Mouse (Mus musculus) kidney, adult 2 months (tissue): Measurements from ENCODE around the gene Zfp710. TPM values are rescaled to one million over a fixed set of nuclear protein-coding genes. Genes with fewer than 3 reads are reported as not detected.
A peak's percentile ranks its signal among the peaks of the same experiment; 100 is the strongest.
"Not testable (repeated sequence)": the region's sequence is repeated elsewhere in the genome, so short reads cannot be mapped to it uniquely, and the experiment has no call there.

Source experiments
- DNase-seq: peaks from one replicate; pipeline ENCODE4 v3.0.0; 2021
- H3K27ac ChIP-seq: fragments of 200-500 bp; 2 replicates; pipeline ENCODE4 v1.5.1; 2012; ENCODE audit warnings: low read depth, low read length, control low read depth, inconsistent platforms; ENCODE audit not compliant: insufficient read depth
- H3K27me3 ChIP-seq: fragments of 200-500 bp; replicated peaks from 2 replicates; pipeline ENCODE4 v1.6.1; 2012; ENCODE audit warnings: mild to moderate bottlenecking, moderate library complexity, low read length, inconsistent platforms; ENCODE audit not compliant: control insufficient read depth, insufficient read depth
- H3K36me3 ChIP-seq: fragments of 200-500 bp; 2 replicates; pipeline ENCODE4 v1.6.1; 2012; ENCODE audit warnings: mild to moderate bottlenecking, moderate library complexity, low read length, inconsistent platforms; ENCODE audit not compliant: control insufficient read depth, insufficient read depth
- H3K4me1 ChIP-seq: fragments of 200-500 bp; 2 replicates; pipeline ENCODE4 v1.6.1; 2011; ENCODE audit warnings: low read length; ENCODE audit not compliant: control insufficient read depth, insufficient read depth
- H3K4me3 ChIP-seq: fragments of 200-500 bp; 2 replicates; pipeline ENCODE4 v1.5.1; 2011; ENCODE audit warnings: mild to moderate bottlenecking, low read depth, low read length, control low read depth; ENCODE audit not compliant: insufficient read depth
- CTCF ChIP-seq: fragments of 200-500 bp; conservative IDR thresholded peaks from 2 replicates; pipeline ENCODE4 v1.5.1; 2011; ENCODE audit warnings: low read depth, mild to moderate bottlenecking, control low read depth, low read length, moderate library complexity, mixed read lengths; ENCODE audit not compliant: insufficient read depth, insufficient read length
- POLR2A ChIP-seq: fragments of 200-500 bp; IDR thresholded peaks from one replicate; pipeline ENCODE4 v1.6.1; 2011; ENCODE audit warnings: low read depth, low read length, control low read depth
- WGBS: fragments of 180-500 bp; shearing (Covaris S2); methylation state at CpG from one replicate; pipeline ENCODE4 v1.1.7; 2018; 5-methylcytosine and 5-hydroxymethylcytosine counted together
- polyA plus RNA-seq: library from polyadenylated mRNA; depleted of rRNA; stranded (reverse); fragments of >200 nt; gene quantifications from 2 replicates; pipeline ENCODE4 v1.2.3, GENCODE M21; 2012; rRNA removed

The Zfp710 gene
- 22.6 and 26.4 TPM in 2 replicates for polyA plus RNA-seq

DNA sequence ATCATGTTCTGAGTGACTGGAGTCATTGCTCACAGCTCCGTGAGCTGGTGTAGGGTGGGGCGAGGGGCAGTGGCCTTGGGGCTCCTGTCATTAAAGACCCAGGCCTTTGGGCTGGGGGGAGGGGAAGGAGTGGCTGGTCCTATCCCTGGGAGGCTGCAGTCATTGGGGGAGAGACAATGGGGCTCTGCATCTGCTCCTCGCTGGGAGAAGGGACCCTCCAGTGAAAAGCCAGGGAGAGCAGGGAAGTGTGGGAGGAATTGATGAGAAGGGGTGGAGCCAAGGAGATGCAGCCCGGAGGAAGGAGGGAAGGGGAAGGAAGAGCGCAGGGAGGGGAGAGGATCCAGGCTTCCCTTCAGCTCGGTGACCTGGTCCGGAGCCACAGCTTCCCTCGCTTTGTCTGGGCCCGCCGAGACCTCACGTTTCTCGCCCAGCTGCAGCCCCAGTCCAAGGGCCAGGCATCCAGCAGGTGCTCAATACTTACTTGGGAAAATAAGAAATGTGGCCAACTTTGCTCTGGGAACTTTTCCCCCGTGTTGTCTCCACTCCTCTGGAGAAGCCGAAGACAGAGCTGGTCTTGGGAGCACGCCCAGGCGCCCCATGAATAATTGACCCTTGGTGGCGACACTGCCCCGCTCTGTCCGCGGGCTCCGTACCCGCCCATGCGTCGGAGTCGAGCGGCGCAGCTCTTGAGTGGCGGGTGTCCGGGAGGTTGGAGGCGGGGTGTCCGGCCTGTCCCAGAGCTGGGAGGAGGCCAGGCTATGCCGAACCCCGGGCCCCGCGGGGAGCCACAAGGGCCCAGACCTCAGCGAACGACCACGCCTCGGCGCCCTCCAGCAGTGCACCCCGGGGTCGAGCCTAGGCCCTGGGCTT, at the start of gene Zfp710:
Zfp710 (plus strand) TSS at position 294 of the 870 bp plus-strand sequence.
- H3K4me1 ChIP-seq = peaks cover 9% of the 10 kb centered on the region; the same call in 1 of the 2 replicates
- peak within 1 kb of the TSS; percentile 92 for H3K27ac ChIP-seq
- H3K36me3 ChIP-seq = no peaks in the 10 kb centered on the region
- peak within 1 kb of the TSS; percentile 78 for H3K4me3 ChIP-seq
- peak; percentile 30 for TF ChIP-seq POLR2A
- TF ChIP-seq CTCF = peak; percentile 38
- WGBS = 4% methylated on average over 42 of the region's 42 CpGs
- peak; percentile 96 for DNase-seq
- H3K27me3 ChIP-seq = no peaks in the 10 kb centered on the region

DNA sequence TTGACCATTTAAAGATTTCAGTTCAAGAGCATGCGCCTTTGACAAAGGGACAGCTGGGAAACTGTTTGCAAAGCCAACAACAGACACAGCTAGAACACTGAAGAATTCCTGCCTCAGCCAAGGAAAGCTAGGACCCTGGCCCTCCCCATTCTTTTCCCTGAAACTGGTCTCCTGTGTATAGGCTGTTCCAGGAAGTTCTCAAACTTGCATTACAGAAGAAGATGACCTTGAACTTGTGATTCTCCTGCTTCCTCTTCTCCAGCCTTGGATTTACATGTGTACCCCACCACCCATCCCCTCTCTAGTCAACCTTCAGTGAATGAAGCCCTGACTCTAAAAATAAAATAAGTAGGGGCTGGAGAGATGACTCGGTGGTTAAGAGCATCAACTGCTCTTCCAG, 49.3 kb upstream of the Zfp710 start:
- H3K36me3 ChIP-seq = no peaks in the 10 kb centered on the region
- 86% methylated on average over 2 of the region's 2 CpGs for WGBS
- no peak overlapping the region for H3K27ac ChIP-seq
- H3K27me3 ChIP-seq = no peaks in the 10 kb centered on the region
- no peak for DNase-seq
- no peak overlapping the region for H3K4me3 ChIP-seq
- H3K4me1 ChIP-seq = no peaks in the 10 kb centered on the region
- TF ChIP-seq CTCF = no peak

DNA sequence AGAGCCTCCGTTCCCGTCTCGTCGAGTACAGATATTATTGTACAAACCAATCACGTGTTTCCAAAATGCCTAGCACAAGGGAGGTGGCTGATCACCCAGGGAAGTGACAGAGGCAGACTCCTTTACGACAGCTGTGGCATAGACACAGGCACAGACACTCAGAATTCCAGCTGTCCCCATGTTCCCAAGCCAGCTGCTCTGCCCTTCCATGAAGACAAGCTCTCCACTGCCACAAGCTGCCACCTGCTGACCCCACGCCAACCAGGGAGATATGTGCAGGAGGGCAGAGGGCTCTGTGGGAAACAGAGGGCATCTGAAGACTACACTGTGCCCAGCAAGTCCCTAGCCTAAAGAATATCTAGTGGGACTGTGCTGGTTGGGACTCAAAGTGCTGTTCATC, 37.9 kb upstream of the Zfp710 start:
- TF ChIP-seq CTCF (no peak), POLR2A (no peak)
- Histone ChIP-seq H3K27me3 (no peaks in the 10 kb centered on the region), H3K4me3 (no peak overlapping the region), H3K4me1 (no peaks in the 10 kb centered on the region), H3K36me3 (no peaks in the 10 kb centered on the region), H3K27ac (no peak overlapping the region)
- DNase-seq = no peak
- WGBS = 87% methylated on average over 7 of the region's 7 CpGs

DNA sequence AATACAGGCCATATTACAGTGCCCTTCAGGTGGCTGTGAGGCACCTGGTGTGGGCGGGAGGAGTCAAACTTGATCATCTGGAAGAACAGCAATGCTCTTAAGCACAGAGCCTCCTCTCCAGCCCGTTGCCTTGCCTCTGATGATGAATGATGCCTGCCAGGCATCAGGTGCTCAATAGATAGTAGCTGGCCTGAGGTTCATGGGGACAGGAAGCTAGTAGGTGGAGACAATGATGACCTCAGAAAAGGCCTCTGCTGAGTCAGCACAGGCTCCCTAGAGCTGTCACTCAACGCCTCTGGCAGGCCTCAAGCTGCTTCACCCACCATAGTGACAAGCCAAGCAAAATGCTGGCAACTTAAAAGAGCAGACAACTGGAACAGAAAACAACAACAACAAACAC, 36.9 kb upstream of the Zfp710 start:
- no peaks in the 10 kb centered on the region for H3K4me1 ChIP-seq
- no peak for DNase-seq
- H3K27ac ChIP-seq = no peak overlapping the region
- WGBS = 65% methylated on average over 3 of the region's 3 CpGs
- TF ChIP-seq CTCF (no peak), POLR2A (no peak)
- H3K36me3 ChIP-seq = no peaks in the 10 kb centered on the region
- no peaks in the 10 kb centered on the region for H3K27me3 ChIP-seq
- no peak overlapping the region for H3K4me3 ChIP-seq

DNA sequence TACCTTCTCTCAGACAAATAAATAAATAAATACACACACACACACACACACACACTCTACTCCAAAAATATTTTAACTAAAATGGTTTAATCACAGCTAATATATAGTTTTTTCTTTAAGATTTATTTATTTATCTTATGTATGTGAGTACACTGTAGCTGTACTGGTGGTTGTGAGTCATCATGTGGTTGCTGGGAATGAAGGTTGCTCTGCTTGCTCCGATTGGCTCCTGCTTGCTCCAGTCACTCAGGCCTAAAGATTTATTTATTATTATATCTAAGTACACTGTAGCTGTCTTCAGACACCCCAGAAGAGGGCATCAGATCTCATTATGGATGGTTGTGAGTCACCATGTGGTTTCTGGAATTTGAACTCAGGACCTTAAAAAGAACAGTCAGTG, 36.1 kb upstream of the Zfp710 start:
- H3K36me3 ChIP-seq, DNase-seq, H3K4me3 ChIP-seq, H3K4me1 ChIP-seq, H3K27me3 ChIP-seq, H3K27ac ChIP-seq: not testable (repeated sequence)
- WGBS = 100% methylated on average over 1 of the region's 1 CpGs

DNA sequence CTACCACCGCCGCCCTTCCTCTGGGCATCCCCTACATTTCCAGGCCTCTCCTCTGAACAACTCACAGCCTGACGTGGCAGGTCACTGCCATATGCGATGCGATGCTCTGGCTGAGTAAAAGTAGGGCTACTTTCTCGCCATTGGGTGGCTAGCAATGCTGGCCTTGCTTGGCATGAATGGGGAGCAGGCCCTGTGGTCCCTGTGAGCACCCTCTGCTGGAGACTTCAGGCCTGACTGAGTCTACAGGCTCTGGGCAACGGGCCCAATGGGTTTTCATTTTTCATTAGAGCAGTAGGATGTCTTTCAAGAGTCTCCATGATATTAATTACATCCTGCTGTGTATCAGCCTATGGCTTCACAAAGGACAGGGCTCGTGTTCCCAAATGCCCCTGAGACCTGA, 30.1 kb upstream of the Zfp710 start:
- H3K27me3 ChIP-seq = no peaks in the 10 kb centered on the region
- DNase-seq = peak; percentile 74
- TF ChIP-seq POLR2A (no peak), CTCF (peak; percentile 70)
- no peaks in the 10 kb centered on the region for H3K36me3 ChIP-seq
- H3K27ac ChIP-seq = no peak overlapping the region
- H3K4me1 ChIP-seq = no peaks in the 10 kb centered on the region
- WGBS = 36% methylated on average over 8 of the region's 8 CpGs
- no peak overlapping the region for H3K4me3 ChIP-seq

DNA sequence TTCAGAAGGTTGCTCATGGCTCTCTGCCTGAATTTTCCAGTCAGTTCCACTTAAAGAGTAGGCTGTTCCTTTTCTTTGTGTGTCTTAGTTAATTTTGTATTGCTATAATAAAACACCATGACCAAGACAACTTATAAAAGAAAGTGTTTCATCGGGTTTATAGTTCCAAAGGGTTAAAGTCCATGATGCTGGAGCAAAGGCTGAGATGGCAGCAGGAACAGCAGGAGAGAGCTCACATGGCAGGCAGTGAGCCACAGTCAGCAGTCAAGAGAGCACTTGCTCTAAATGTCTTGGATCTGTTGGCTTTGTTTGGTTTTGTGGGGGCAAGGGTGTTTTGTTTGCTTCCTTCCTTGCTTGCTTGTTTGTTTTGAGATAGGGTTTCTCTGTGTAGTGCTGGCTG, 26.9 kb upstream of the Zfp710 start:
- no peaks in the 10 kb centered on the region for H3K36me3 ChIP-seq
- no peaks in the 10 kb centered on the region for H3K27me3 ChIP-seq
- no peaks in the 10 kb centered on the region for H3K4me1 ChIP-seq
- TF ChIP-seq CTCF (no peak), POLR2A (no peak)
- 65% methylated on average over 1 of the region's 1 CpGs for WGBS
- H3K27ac ChIP-seq = no peak overlapping the region
- peak; percentile 61 for DNase-seq
- no peak overlapping the region for H3K4me3 ChIP-seq
